Mouse (Mus musculus) embryo, embryonic 11.5 days (tissue): Measurements from ENCODE around the gene Ajuba.

Experiments used
- DNase-seq: peaks from one replicate; pipeline ENCODE4 v3.0.0-alpha.2; 2012; ENCODE audit warnings: low read depth, low spot score

The Ajuba gene

DNA sequence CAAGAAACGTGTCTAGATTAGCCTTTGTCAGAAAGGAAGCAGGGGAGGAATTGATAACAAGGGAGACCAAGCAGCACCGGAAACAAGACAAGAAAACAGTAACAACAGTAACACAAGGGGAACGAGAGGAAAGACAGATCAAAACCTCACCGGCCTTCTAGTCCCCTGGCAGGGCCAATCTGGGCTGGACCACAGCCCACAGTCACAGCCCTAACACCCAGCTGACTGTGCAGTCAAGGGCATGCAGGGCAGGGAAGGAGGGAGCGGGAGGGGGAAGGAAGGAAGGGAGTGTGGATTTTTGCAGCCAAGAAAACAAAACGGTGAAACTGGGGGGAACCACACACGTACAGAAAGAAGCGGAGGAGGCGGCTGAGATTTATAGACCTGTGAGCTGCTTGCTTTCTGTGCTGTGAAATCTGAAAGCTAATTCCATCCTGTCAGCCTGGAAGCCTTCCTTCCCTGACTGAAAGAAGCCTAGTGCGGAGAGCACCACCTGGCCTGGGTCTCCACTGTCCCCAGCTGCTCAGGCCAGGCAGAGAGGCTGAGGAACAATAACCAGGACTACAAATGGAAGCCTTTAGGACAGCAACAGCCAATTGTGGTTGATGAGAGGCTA is 15.1 kb upstream of the Ajuba start:
- no peak for DNase-seq

DNA sequence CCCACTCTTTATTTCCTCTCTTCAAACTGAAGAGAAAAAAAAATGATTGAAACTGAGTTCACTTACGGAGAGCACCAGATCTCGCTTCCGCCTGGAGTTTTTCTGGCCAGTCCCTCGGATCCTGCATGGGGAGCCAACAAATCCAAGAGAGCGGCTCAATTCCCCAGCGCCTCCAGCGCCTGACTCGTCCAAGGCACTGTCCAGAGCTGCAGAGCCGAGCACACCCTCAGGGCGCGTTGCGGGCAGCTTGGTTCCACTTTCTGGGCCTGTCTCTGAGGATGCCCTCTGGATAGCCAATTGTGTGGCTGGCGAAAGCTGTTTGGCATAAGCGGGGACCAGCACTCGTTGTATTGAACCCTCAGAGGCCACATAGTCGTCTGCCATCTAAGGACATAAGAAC is 13.7 kb upstream of the Ajuba start:
- DNase-seq: no peak

DNA sequence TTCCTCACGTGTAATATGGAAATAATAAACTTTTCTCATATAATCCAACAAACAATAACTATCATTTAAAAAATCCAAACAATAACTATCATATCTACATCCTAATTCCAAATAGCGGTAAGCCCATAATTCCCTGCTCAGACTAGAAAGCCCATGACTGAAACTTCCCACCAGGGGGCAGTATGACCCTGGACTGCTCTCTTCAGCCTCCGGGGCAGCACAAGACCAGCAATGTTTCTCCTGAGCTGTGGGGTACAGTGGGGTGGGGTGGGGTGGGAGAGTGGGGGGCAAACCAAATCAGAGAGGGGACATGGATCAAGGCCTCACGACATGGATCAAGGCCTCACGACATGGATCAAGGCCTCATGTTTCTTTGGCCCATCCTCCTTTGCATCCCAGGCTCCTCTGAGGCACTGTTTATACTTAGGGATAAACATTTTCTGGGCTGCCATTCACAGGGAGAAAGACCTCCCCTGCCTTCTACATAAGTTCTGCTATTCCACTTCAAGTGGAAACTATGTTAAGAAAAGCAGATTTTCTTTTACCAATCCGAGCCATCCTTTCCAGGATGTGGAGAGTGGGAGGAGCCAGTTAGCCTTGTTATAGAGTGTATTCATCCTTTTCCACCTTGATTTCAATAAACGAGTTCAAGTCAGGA is 6.5 kb upstream of the Ajuba start:
- DNase-seq: no peak

DNA sequence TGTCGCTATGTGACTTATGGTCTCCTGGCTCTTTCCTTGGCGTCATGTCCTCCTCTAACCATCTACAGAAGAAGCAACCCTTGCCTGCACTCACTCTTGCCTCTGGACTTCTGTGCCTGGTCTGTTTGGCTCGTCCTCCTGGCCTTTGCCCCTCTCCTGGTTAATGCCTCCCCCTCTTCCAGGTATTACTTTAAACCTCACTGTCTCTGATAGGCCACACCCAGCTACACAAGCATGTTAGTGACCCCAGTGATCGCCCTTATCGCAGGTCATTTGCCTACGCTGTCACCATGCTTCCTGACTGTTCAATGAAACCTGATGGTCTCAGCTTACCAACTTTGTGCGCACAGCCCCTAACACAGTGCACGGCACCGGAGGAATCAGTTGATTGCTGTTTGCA is 5.2 kb upstream of the Ajuba start:
- DNase-seq: no peak

DNA sequence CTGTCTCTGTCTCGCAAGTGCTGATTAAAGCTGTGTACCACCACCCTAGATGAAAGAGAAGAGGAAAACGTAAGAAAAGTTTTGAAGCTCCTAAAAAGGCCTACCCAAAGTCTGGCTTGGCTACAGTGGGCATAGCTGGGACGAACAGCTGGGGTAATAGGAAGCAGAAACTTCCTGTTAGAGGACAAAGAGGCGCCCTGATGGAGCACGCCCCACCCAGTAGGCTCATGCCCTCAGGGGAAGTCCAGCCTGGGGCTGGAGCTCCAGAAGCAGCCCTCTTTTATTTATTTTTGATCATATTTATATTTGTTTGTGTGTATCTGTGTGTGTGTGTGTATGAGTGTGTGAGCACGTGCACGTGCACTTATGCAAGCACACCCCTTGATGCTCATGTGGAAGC is 2.3 kb upstream of the Ajuba start:
- no peak for DNase-seq

DNA sequence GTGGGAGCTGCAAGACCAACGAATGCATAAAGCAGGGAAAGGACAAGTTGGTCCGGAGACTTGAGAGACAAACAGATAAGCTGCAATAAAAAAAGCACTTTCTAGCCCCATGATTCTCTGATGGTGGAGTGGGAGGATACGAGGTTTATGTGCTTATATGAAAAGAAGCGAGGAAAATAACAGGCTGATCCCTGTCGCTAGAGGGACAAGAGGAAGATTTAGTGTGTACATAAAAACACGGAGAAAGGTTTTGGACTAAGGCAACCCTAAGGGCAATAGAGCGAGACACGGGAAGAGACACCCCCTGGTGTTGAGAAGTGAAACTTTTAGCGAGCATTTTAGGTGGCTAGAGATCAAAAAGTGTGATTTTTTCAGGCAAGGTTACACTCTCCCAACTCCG is 705 bp upstream of the Ajuba start:
- DNase-seq: peak; percentile 46

DNA sequence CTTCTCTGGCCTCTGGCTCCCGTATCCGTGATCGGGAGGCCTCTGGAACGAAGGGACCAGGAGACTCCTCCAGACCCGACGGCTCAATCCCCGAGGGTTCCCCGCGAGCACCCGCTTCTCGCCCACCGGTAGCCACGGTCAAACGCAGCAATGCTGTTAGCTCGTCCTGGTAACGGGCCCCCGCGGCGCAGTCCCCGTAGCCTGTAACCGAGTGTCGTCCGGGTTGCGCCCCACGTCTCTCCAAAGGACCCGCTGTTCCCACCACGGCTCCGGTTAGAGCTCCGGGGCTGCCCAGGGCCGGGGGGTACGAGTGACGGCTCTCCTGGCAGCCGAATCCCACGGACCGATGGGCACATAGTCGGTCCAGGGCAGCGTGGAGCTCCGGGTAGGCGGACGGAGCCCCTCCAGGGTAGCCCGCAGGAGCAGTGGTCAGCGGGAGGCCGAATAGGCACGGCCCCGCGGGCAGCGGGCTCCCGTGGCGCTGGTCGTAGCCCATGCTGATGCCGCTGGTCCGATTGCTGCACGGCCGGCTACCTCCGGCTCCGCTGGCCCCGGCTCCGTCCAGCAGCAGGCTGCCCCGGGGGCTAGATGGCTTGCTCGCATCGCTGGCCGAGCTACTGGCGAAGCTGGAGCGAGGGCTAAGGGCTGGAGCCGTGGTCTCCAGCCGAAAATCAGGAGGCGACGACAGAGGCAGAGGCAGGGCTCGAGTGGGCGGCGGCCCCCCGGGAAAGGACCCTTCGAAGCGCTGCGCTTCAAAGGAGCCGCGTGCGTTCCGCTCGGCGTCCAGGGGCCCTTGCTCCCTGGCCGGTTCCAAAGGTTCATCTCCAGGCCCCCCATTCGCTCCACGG is 893 bp downstream of the Ajuba start:
- DNase-seq: no peak

DNA sequence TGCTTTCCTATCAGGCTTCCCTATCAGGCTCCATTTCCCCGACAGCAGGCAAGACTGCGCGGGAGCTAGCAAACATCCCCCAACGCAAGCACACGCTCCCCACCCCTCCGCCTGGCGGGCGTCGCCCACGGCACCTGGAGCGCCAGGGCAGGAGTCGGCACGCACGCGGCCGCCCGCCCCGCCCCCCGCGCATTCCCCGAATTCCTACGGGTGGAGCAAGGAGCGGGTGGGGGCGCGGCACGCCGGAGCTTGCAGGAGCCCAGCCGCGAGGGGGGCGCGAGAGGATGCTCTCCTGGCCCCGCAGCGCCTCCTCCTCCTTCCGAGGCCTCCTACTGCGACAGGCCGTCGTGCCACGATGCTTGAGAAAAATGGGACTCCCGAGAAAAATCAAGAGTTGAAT is 1.7 kb downstream of the Ajuba start:
- DNase-seq: peak; percentile 81

DNA sequence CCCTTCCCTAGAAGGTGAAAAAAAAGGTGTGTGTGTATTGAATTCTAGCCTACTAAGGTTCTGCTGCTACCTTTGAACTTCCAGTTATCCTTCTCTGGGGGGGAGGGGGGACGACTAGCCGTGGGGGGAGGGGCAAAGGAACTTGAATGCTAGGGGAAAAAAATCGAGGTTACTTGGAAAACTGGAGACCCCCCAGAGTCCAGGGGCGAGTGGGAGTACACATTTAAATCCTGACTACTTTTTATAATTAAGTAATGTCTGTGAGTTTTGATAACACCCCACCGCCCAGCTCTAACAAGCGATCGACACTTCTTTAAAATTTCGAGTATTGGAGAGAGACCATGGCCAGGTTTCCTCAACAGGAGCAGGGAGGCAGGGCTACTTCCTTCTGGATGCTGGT is 2.3 kb downstream of the Ajuba start:
- DNase-seq: no peak

DNA sequence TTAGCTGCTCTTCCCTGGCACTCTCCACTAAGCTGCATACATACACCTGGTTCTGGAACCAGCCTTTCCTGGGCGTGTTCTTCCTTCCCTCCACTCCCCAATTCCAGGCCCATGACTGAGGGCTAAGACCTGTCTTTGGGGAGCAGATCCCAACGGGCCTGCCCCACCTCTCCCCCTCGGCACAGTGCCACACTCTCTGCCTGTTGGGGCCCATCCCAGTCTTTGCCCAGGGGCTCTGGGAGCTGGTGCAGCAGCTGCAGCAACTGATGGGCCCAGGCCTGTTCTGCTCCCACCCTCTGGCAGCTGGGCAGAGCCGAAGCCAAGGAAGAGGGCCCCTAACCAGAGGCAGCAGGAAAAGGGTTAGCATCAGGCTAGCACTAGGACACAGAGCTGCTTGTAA is 3.1 kb downstream of the Ajuba start:
- no peak for DNase-seq

DNA sequence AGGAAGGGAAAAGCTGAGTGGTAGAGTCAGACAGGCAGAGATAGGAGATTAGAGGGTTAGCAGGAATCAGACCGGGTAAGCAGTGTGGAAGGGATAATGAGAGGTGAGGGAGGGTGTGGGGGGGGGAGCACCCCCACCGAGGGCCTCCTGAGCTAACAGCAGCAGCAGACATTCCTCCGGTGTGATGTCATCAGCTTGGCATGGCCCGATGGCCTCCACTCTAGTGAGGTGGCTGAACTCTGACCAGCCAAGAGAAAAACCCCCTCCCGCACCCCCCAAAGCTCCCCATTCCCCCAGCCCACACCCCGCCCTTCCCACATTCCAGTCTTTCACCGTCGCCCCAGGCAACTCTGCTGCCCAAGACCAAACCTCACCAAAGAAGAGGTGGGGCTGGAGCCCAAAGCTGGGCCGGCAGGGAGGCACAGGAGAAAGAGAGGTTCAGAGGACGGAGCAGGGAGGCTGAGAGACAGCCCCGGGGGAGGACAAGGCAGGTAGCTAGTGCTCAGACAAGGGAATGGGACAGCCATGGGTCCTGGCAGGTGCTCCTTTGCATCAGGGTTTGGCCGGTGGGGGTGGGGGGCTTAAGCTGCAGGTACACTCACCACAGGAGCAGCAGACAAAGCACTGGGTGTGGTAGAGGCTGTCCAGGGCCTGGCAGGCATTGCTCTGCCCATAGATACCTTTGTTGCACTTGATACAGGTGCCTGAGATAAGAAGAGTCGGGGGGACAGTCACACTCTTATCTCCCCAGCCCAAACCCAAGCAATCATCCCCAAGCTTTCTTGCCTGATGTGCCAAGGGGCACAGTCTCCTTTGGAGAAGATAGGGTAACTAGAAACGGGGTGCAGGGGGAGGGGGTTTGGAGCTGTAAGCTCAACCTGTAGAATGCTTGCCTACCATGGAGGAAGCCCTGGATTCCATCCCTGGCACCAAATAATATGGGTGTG is 4.3 kb downstream of the Ajuba start:
- peak; percentile 55 for DNase-seq

DNA sequence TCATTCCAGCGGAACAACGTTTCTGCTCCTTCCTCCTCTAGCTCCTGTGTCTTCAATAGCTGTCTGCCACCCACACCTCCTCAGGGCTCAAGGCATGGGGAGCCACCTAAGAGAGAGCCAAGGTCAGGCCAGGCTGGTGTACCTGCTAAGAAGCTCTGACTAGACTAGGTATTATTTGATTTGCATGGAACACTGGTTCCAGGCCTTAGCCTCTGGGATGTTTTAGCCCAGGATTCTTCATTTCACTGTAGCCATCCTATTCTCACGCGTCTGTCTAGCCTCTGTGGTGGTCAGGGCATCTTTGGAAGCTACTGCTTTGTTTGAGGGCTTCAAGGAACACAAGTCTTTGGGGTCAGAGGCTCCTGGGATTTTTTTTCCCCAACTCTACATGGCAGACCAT is 5.2 kb downstream of the Ajuba start:
- no peak for DNase-seq

DNA sequence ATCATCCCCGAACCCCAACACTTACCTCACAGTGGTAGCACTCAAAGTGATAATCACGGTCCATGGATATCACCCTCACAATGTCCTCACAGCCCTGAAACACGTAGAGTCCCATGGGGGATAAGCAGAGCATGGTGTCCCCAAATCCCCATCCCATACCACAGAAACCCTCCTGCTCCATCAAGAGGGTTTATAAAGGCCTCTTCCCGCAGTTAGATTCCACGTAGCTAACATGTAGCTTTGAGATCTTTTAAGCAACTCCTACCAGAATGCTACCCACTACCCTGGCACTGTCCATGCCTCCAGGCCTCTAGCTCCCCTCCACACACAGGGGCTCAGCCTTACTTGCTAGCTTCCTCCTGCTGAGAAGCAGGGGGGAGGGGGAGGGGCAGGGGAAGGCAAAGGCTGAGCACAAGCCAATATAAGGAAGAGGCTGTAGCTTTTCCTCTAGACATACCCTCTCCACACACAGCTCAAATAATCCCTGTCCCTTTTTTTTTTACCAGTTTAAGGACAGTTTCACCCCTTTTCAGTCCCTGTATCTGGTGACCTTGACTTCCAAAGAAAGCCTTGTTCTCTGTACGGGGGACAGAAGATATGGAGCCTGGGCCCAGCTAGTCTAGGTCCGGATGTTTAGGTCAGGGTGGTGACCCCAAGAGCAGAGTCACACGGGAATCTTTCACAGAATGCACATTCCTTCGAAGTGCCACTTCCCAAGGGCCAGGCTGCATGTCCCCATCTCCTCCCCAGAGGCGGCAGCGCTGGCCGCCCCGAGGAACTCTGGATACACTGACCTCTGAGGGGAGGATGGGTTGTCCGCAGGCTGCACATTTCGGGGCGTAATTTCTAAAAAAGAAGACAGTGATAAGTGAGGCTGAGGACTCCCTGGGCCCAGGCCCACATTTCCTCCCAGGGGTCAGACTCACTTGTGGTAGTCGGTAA is 7.6 kb downstream of the Ajuba start:
- DNase-seq: no peak

DNA sequence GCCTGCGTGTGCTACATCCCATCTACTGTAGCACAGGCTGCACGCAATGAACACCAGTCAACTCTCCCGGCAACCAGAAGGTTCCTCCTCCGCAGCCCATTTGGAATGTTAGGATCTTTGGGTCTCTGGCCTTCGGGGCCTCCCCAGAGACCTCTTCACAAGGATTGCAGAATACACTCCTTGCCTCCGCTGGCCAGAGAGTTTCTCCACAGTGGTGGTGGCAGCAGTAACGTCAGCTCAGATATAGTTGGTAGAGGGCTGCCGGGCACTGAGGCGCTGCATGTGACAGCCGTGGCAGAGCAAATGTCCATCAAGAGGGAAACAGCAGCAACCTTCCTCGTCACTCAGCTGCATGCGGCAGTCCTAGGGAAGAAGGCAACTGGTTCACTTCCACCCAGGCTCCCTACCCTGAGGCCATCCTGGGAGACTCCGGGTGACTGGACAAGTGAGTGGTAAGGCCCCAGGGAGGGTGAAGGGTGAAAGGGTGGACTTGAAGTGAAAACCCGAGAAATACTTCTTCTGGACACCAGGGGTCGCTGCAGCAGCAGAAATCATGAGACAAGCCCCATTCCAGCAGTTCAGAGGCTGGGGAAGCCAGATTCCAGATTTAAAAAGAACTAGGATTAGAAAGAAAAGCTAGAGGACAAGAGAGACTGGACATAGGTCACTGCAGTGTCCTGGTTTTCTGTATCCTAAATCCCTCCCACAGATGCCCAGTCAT is 8.5 kb downstream of the Ajuba start:
- DNase-seq: peak; percentile 67

DNA sequence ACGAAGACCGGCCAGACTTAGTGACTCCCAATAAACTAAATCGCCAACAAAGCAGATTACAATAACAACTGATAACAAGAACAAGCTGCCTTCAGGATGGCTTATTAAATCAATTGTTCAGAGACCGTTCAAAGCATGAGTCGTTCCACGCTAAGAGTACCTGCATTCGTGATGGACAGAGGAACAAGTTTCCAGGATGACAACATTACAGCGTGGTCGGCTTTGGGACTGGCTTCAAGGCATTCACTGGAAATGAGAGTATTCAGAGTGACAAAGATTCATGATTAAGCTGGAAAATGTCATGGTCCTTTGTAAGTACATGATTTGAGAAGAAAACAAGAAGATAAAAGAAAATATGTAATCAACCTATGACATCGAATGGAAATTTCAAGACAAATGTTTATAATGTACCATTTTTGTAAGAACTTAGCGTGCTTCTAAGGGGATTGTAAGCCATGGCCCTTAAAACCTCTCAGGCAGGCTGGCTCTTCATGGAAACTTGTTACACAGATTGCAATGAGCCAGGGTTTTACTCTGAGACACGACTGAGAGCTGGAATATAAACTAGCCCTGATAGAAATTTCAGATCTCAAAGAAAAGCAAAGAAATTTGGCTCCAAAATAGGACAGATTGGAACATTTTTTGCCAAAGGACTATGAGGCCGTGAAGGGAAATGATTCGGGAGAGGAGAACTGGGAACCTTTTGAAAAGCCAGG is 16.7 kb downstream of the Ajuba start:
- DNase-seq: no peak

DNA sequence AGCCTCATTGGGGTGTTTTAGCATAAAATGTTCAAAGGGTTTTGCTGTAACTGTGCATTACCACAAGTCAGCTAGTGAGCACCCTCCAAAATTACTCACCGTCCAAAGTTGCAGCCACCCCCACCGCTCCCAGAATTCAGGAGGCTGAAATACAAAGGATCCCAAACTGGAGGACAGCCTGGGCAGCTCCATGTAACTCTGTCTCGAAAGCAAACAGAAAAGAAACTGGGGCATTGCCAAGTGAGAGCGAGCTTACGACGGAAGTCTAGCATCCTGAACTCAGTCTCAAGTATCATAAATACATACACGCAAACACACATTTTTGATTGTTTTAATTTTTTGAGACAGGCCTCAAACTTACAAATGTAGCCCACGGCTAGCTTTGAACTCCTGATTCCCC is 20.0 kb downstream of the Ajuba start:
- DNase-seq: no peak

DNA sequence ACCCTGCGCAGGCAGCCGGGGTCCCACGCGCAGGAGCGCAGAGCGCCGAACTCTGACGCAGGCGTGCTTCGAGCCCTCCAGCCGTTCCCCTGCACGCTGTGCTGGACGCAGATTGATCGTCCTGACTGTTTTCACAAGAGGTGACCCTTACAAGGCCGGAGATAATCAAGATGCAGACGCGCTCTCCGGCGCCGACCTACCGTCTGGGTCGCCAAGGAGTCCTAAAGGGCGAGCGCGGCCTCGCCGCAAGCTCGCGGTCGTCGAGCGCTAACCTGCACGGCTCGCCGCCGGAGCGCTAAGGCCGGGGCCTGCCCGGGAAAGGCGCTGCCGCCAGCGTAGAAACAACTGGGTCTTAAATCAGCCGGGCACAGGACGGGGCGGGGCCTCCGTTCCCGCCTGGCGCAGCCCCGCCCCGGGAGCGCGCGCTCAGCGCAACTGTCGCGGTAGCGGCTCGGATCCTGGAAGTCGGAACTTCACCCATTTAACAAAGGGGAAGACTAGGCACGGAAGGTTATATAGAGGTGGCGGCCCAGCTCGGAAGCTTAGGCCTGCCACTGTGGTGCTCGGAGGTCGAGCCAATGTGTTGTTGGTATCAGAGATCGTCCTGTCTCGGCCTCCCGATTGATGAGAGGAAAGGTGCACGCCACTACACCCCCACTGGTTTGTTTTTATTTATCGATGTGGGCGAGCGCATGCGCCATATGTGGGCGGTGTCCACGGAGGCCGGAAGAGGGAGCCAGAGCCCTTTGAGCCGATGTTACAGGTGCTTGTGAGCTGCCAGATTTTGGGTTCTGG is 23.2 kb downstream of the Ajuba start, which contains the start of gene Haus4:
Gene Haus4 (minus strand): TSS at position 642 of the 795 bp plus-strand sequence.
- DNase-seq: peak; percentile 82

DNA sequence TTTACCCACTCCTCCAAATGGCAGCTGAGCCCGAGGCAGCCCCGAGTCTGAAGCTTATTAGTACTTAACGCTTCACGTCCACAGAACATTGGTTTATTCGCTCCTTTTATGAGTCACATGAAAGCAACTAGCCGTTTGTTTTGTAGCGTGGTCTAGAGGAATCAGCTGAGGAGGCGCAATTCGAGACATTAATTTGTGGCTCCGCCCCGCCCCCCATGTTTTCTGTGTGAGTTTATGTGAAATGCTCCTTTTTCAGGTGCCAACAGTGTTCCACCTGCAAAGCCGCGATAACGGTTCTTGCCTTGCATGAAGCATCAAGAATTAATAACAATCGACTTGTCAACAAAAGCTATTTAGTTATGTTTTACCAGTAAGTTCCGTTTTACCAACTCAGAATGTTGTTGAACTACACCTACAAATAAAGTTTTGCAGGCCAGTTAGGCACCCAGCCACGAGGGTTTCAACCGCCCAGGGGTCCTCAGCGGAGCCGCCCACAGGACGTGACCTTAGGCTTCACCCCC is 23.8 kb downstream of the Ajuba start:
- no peak for DNase-seq
